Mouse (Mus musculus): ENCODE results near the gene Pid1. TPM values are rescaled to one million over a fixed set of nuclear protein-coding genes. Genes with fewer than 3 reads are reported as not detected.

Pid1 gene
- polyA plus RNA-seq, 1 experiment from 2014 or later: 33.5 TPM

DNA sequence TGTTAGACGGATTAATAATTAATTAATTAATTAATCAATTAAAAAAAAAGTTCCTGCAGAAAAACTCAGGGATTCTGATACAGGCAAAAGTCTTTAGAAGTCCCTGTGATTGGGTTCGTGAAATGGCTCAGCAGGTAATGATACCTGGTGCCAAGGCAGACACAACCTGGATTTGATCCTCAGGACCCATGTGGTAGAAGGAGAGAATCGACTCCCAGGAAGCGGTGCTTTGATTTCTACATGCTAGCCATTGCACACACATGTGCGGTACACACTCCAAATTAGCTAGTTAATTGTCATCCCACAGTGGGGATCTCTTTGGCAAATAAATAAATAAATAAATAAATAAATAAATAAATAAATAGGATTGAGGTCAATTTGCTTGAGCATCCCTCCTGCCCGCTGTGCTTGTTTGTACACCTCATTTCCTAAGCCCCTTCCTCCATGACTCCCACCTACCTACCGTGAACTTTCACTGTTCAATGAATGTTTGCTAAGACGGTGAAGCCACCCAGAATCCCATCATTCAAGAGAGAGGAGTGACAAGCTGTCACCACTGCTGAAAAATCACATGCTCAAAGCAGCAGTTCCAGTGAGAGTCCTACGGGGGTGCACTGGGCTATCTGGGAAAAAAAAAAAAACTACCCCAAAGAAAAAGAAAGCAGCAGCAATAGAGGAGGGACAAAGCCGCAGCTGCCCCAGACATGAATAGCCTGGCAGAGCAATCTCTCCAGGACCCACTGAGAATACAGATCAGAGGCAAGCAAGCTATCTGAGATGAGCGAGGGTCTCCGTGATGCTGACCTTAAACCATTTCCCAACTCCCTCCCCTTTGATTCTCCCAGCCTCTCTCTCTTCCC, 209.0 kb downstream of the Pid1 start:
- Histone ChIP-seq H3K9me3 (ENCODE audit: control insufficient read depth, low read length) (no peaks in the 10 kb centered on the region), H3K27me3 (ENCODE audit: control insufficient read depth, insufficient read depth, low read length) (no peaks in the 10 kb centered on the region), H3K9ac (ENCODE audit: low read depth, low read length) (no peak overlapping the region), H3K36me3 (ENCODE audit: control insufficient read depth, insufficient read depth, low read length) (no peaks in the 10 kb centered on the region), H3K27ac (ENCODE audit: low read depth, low read length) (no peak overlapping the region), H3K4me2 (replicated peaks; ENCODE audit: low read depth, low read length) (no peak overlapping the region), H3K4me1 (ENCODE audit: control insufficient read depth, insufficient read depth, low read length) (no peaks in the 10 kb centered on the region), H3K4me3 (ENCODE audit: low read length) (no peak overlapping the region)
- ATAC-seq (ENCODE audit: low FRiP score, low TSS enrichment): no peak
- 72% methylated on average over 12 of the region's 12 CpGs for WGBS

- no peak overlapping the region for H3K27ac ChIP-seq (ENCODE audit: low read depth, low read length)
- no peaks in the 10 kb centered on the region for H3K36me3 ChIP-seq (ENCODE audit: control insufficient read depth, insufficient read depth, low read length)
- H3K9ac ChIP-seq (ENCODE audit: low read depth, low read length): no peak overlapping the region
- H3K9me3 ChIP-seq (ENCODE audit: control insufficient read depth, low read length): no peaks in the 10 kb centered on the region
- no peaks in the 10 kb centered on the region for H3K4me1 ChIP-seq (ENCODE audit: control insufficient read depth, insufficient read depth, low read length)
- H3K4me3 ChIP-seq (ENCODE audit: low read length): no peak overlapping the region
- H3K4me2 ChIP-seq (replicated peaks; ENCODE audit: low read depth, low read length): no peak overlapping the region
- WGBS: 56% methylated on average over 4 of the region's 4 CpGs
- ATAC-seq (ENCODE audit: low FRiP score, low TSS enrichment): no peak
- H3K27me3 ChIP-seq (ENCODE audit: control insufficient read depth, insufficient read depth, low read length): no peaks in the 10 kb centered on the region
Measured at GRCm38 (mm10) chr1:84153943-84154342, 210.0 kb downstream of the Pid1 start.

DNA sequence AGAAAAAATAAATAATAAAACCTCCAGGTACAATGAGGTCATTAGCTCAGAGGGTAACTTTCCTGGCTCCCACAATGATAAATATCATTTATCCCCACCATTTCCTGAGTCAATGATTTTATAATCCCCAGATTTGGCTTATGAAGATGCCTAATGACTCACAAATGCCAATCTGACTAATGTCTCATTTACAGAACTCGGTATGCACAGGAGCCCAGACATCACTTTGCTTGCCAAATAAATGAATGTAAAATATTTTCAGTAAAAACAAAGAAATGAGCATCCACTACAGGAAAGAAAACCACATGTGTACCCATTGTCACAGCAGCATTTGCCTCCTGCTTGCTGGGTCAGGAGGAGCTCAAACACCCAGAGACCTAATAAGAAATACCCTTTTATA, 222.4 kb downstream of the Pid1 start:
- Histone ChIP-seq H3K27me3 (ENCODE audit: control insufficient read depth, insufficient read depth, low read length) (no peaks in the 10 kb centered on the region), H3K9ac (ENCODE audit: low read depth, low read length) (no peak overlapping the region), H3K4me3 (ENCODE audit: low read length) (no peak overlapping the region), H3K27ac (ENCODE audit: low read depth, low read length) (no peak overlapping the region), H3K4me1 (ENCODE audit: control insufficient read depth, insufficient read depth, low read length) (no peaks in the 10 kb centered on the region), H3K9me3 (ENCODE audit: control insufficient read depth, low read length) (no peaks in the 10 kb centered on the region), H3K36me3 (ENCODE audit: control insufficient read depth, insufficient read depth, low read length) (no peaks in the 10 kb centered on the region), H3K4me2 (replicated peaks; ENCODE audit: low read depth, low read length) (no peak overlapping the region)
- 78% methylated on average over 1 of the region's 1 CpGs for WGBS
- no peak for ATAC-seq (ENCODE audit: low FRiP score, low TSS enrichment)

DNA sequence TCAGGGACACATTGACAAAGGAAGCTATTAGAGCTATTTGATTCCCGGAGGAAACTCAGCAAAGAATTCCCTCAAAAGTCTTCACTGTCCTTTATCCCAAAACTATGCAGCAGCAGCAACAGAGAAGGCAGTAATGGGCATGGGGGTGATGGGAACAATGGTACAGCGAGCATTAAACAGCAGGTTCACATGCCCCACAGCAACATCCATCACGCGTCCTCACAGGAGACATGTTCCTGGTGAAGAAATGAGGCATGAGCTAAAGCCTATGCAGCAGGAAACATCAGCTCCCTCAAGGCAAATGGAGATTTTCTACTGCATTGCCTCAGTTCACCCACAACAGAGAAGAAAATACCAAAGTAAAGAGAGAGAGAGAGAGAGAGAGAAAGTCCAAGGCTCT, 231.5 kb downstream of the Pid1 start:
- H3K4me1 ChIP-seq (ENCODE audit: control insufficient read depth, insufficient read depth, low read length): no peaks in the 10 kb centered on the region
- no peak overlapping the region for H3K4me3 ChIP-seq (ENCODE audit: low read length)
- H3K27ac ChIP-seq (ENCODE audit: low read depth, low read length): no peak overlapping the region
- no peaks in the 10 kb centered on the region for H3K27me3 ChIP-seq (ENCODE audit: control insufficient read depth, insufficient read depth, low read length)
- WGBS: 84% methylated on average over 4 of the region's 4 CpGs
- no peak overlapping the region for H3K4me2 ChIP-seq (replicated peaks; ENCODE audit: low read depth, low read length)
- H3K9me3 ChIP-seq (ENCODE audit: control insufficient read depth, low read length): no peaks in the 10 kb centered on the region
- no peak for ATAC-seq (ENCODE audit: low FRiP score, low TSS enrichment)
- no peaks in the 10 kb centered on the region for H3K36me3 ChIP-seq (ENCODE audit: control insufficient read depth, insufficient read depth, low read length)
- no peak overlapping the region for H3K9ac ChIP-seq (ENCODE audit: low read depth, low read length)

GRCm38 (mm10) chr1:84131799-84132198, 232.2 kb downstream of the Pid1 start:
- H3K4me3 ChIP-seq (ENCODE audit: low read length): no peak overlapping the region
- H3K9ac ChIP-seq (ENCODE audit: low read depth, low read length): no peak overlapping the region
- H3K4me2 ChIP-seq (replicated peaks; ENCODE audit: low read depth, low read length): no peak overlapping the region
- no peaks in the 10 kb centered on the region for H3K9me3 ChIP-seq (ENCODE audit: control insufficient read depth, low read length)
- 91% methylated on average over 1 of the region's 1 CpGs for WGBS
- no peaks in the 10 kb centered on the region for H3K27me3 ChIP-seq (ENCODE audit: control insufficient read depth, insufficient read depth, low read length)
- H3K4me1 ChIP-seq (ENCODE audit: control insufficient read depth, insufficient read depth, low read length): no peaks in the 10 kb centered on the region
- no peak overlapping the region for H3K27ac ChIP-seq (ENCODE audit: low read depth, low read length)
- ATAC-seq (ENCODE audit: low FRiP score, low TSS enrichment): no peak
- no peaks in the 10 kb centered on the region for H3K36me3 ChIP-seq (ENCODE audit: control insufficient read depth, insufficient read depth, low read length)

- no peak overlapping the region for H3K9ac ChIP-seq (ENCODE audit: low read depth, low read length)
- H3K36me3 ChIP-seq (ENCODE audit: control insufficient read depth, insufficient read depth, low read length): no peaks in the 10 kb centered on the region
- no peaks in the 10 kb centered on the region for H3K27me3 ChIP-seq (ENCODE audit: control insufficient read depth, insufficient read depth, low read length)
- no peak overlapping the region for H3K27ac ChIP-seq (ENCODE audit: low read depth, low read length)
- no peak overlapping the region for H3K4me2 ChIP-seq (replicated peaks; ENCODE audit: low read depth, low read length)
- H3K4me3 ChIP-seq (ENCODE audit: low read length): no peak overlapping the region
- ATAC-seq (ENCODE audit: low FRiP score, low TSS enrichment): no peak
- WGBS: 78% methylated on average over 4 of the region's 4 CpGs
- no peaks in the 10 kb centered on the region for H3K4me1 ChIP-seq (ENCODE audit: control insufficient read depth, insufficient read depth, low read length)
- H3K9me3 ChIP-seq (ENCODE audit: control insufficient read depth, low read length): no peaks in the 10 kb centered on the region
Measured at GRCm38 (mm10) chr1:84128510-84128909, 235.5 kb downstream of the Pid1 start.

DNA sequence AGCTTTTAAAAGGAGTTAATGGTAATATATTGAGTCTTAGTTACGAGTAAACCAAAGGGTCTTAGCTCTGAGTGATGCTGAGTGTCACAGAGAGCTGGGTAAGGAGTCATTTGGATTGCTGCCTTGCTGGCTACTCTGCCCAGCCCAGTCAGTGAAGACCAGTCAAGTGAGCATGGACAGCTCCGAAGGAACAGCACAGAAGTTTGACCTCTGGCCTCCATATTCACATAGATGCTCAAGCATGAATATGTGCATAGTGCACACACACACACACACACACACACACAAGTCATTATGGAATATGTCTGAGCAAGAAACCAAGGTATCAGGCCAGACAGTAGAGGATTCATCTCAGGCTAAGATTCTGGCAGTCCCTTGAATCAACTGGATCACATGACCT, 244.7 kb downstream of the Pid1 start:
- no peaks in the 10 kb centered on the region for H3K4me1 ChIP-seq (ENCODE audit: control insufficient read depth, insufficient read depth, low read length)
- H3K27ac ChIP-seq (ENCODE audit: low read depth, low read length): no peak overlapping the region
- H3K9me3 ChIP-seq (ENCODE audit: control insufficient read depth, low read length): no peaks in the 10 kb centered on the region
- H3K36me3 ChIP-seq (ENCODE audit: control insufficient read depth, insufficient read depth, low read length): no peaks in the 10 kb centered on the region
- H3K27me3 ChIP-seq (ENCODE audit: control insufficient read depth, insufficient read depth, low read length): no peaks in the 10 kb centered on the region
- no peak overlapping the region for H3K9ac ChIP-seq (ENCODE audit: low read depth, low read length)
- no peak overlapping the region for H3K4me2 ChIP-seq (replicated peaks; ENCODE audit: low read depth, low read length)
- no peak for ATAC-seq (ENCODE audit: low FRiP score, low TSS enrichment)
- WGBS: 70% methylated on average over 2 of the region's 2 CpGs
- H3K4me3 ChIP-seq (ENCODE audit: low read length): no peak overlapping the region

GRCm38 (mm10) chr1:84106756-84107155, 257.2 kb downstream of the Pid1 start:
- H3K36me3 ChIP-seq (ENCODE audit: control insufficient read depth, insufficient read depth, low read length): no peaks in the 10 kb centered on the region

DNA sequence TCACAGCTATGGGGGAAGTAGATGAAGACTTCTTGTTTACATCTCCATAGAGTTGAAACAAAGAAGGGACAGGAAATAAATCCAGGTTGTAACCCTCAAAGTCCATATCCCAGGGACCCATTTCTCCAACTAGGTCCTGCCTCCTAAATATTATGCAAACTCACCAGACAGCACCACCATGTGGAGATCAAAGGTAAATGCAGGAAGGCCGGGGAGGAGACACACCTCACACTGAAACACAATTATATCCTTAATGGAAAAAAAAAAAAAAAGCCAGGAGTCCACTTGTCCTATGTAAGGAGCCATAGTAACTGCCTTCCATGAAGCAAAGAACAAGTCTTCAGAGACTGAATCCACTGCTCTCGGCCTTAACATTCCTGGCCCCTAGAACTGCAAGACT, 261.9 kb downstream of the Pid1 start:
- Histone ChIP-seq H3K4me2 (replicated peaks; ENCODE audit: low read depth, low read length) (no peak overlapping the region), H3K4me3 (ENCODE audit: low read length) (no peak overlapping the region), H3K9me3 (ENCODE audit: control insufficient read depth, low read length) (no peaks in the 10 kb centered on the region), H3K4me1 (ENCODE audit: control insufficient read depth, insufficient read depth, low read length) (no peaks in the 10 kb centered on the region), H3K9ac (ENCODE audit: low read depth, low read length) (no peak overlapping the region), H3K27ac (ENCODE audit: low read depth, low read length) (no peak overlapping the region), H3K27me3 (ENCODE audit: control insufficient read depth, insufficient read depth, low read length) (no peaks in the 10 kb centered on the region), H3K36me3 (ENCODE audit: control insufficient read depth, insufficient read depth, low read length) (no peaks in the 10 kb centered on the region)
- no peak for ATAC-seq (ENCODE audit: low FRiP score, low TSS enrichment)
- 82% methylated on average over 2 of the region's 2 CpGs for WGBS

More at GRCm38 (mm10) chr1:84106756-84107155, 257.2 kb downstream of the Pid1 start:
- Histone ChIP-seq H3K27ac (ENCODE audit: low read depth, low read length) (no peak overlapping the region), H3K4me2 (replicated peaks; ENCODE audit: low read depth, low read length) (no peak overlapping the region), H3K9me3 (ENCODE audit: control insufficient read depth, low read length) (no peaks in the 10 kb centered on the region), H3K4me3 (ENCODE audit: low read length) (no peak overlapping the region), H3K9ac (ENCODE audit: low read depth, low read length) (no peak overlapping the region), H3K4me1 (ENCODE audit: control insufficient read depth, insufficient read depth, low read length) (no peaks in the 10 kb centered on the region), H3K27me3 (ENCODE audit: control insufficient read depth, insufficient read depth, low read length) (no peaks in the 10 kb centered on the region)
- WGBS: 85% methylated on average over 4 of the region's 4 CpGs
- ATAC-seq (ENCODE audit: low FRiP score, low TSS enrichment): no peak

Measured in kidney, embryonic 14.5 days (tissue).